Mouse (Mus musculus) embryonic facial prominence, embryonic 10.5 days (tissue): ENCODE data around the gene Tbc1d14. TPM values are rescaled to one million over a fixed set of nuclear protein-coding genes. Genes with fewer than 3 reads are reported as not detected.

ENCODE experiments used
- DNase-seq: peaks from one replicate; pipeline ENCODE4 v3.0.0-alpha.2; 2017; ENCODE audit warnings: low spot score
- H3K27ac ChIP-seq: fragments of 300-500 bp; sonication (generic); replicated peaks from 2 replicates; pipeline ENCODE4 v1.5.1; 2016; ENCODE audit warnings: mild to moderate bottlenecking
- H3K27me3 ChIP-seq: fragments of 300-500 bp; sonication (generic); replicated peaks from 2 replicates; pipeline ENCODE4 v1.6.1; 2016; ENCODE audit warnings: low read depth, mild to moderate bottlenecking; ENCODE audit not compliant: poor library complexity, severe bottlenecking
- H3K36me3 ChIP-seq: fragments of 300-500 bp; sonication (generic); replicated peaks from 2 replicates; pipeline ENCODE4 v1.6.1; 2016; ENCODE audit warnings: mild to moderate bottlenecking, moderate library complexity
- H3K4me1 ChIP-seq: fragments of 300-500 bp; sonication (generic); 2 replicates; pipeline ENCODE4 v1.6.1; 2016
- H3K4me3 ChIP-seq: fragments of 300-500 bp; sonication (generic); 2 replicates; pipeline ENCODE4 v1.5.1; 2016; ENCODE audit warnings: mild to moderate bottlenecking, moderate library complexity
- H3K9me3 ChIP-seq: fragments of 300-500 bp; sonication (generic); 2 replicates; pipeline ENCODE4 v1.6.1; 2016; ENCODE audit warnings: mild to moderate bottlenecking
- WGBS: fragments of 180-500 bp; shearing (Covaris S2); methylation state at CpG from one replicate; pipeline ENCODE4 v1.1.7; 2016; 5-methylcytosine and 5-hydroxymethylcytosine counted together
- polyA plus RNA-seq: library from polyadenylated mRNA; unstranded; fragments of >200 nt; fragmentation: Nextera tagmentation; extraction: Ambion mirVana; gene quantifications from 2 replicates; pipeline ENCODE4 v1.2.1, GENCODE M21; 2016

Gene Tbc1d14
- polyA plus RNA-seq, 1 experiment from 2014 or later: 39.9 TPM

GRCm38 (mm10) chr5:36597653-36598052 is 4.6 kb upstream of the Tbc1d14 start:
- WGBS: 34% methylated on average over 4 of the region's 4 CpGs
- Histone ChIP-seq H3K27me3 (no peaks in the 10 kb centered on the region), H3K27ac (no peak overlapping the region), H3K36me3 (peaks cover 47% of the 10 kb centered on the region), H3K9me3 (no peaks in the 10 kb centered on the region), H3K4me1 (0 out of 2 replicates have a peak, but pooled peaks cover 4% of the 10 kb centered on the region), H3K4me3 (no peak overlapping the region)
- DNase-seq: no peak

- H3K36me3 ChIP-seq: peaks cover 33% of the 10 kb centered on the region
- 80% methylated on average over 5 of the region's 5 CpGs for WGBS
- no peak for DNase-seq
- 0 out of 2 replicates have a peak, but pooled peaks cover 4% of the 10 kb centered on the region for H3K4me1 ChIP-seq
- H3K27me3 ChIP-seq: no peaks in the 10 kb centered on the region
- no peak overlapping the region for H3K4me3 ChIP-seq
- no peak overlapping the region for H3K27ac ChIP-seq
- no peaks in the 10 kb centered on the region for H3K9me3 ChIP-seq
Observed at GRCm38 (mm10) chr5:36596225-36596624, 3.1 kb upstream of the Tbc1d14 start.

GRCm38 (mm10) chr5:36595115-36595514 is 2.0 kb upstream of the Tbc1d14 start:
- WGBS: 29% methylated on average over 3 of the region's 3 CpGs
- DNase-seq: no peak
- no peak overlapping the region for H3K27ac ChIP-seq
- H3K4me1 ChIP-seq: 0 out of 2 replicates have a peak, but pooled peaks cover 4% of the 10 kb centered on the region
- peaks cover 22% of the 10 kb centered on the region for H3K36me3 ChIP-seq
- H3K27me3 ChIP-seq: no peaks in the 10 kb centered on the region
- H3K9me3 ChIP-seq: no peaks in the 10 kb centered on the region
- H3K4me3 ChIP-seq: no peak overlapping the region

GRCm38 (mm10) chr5:36594344-36594743 is 1.3 kb upstream of the Tbc1d14 start:
- no peak overlapping the region for H3K4me3 ChIP-seq
- DNase-seq: no peak
- H3K9me3 ChIP-seq: no peaks in the 10 kb centered on the region
- H3K36me3 ChIP-seq: peaks cover 14% of the 10 kb centered on the region
- H3K27ac ChIP-seq: no peak overlapping the region
- WGBS: 86% methylated on average over 3 of the region's 3 CpGs
- no peaks in the 10 kb centered on the region for H3K27me3 ChIP-seq
- H3K4me1 ChIP-seq: 0 out of 2 replicates have a peak, but pooled peaks cover 4% of the 10 kb centered on the region

- WGBS: 68% methylated on average over 5 of the region's 5 CpGs
- no peaks in the 10 kb centered on the region for H3K27me3 ChIP-seq
- H3K27ac ChIP-seq: no peak overlapping the region
- DNase-seq: no peak
- no peaks in the 10 kb centered on the region for H3K9me3 ChIP-seq
- H3K4me3 ChIP-seq: no peak overlapping the region
- H3K4me1 ChIP-seq: 0 out of 2 replicates have a peak, but pooled peaks cover 4% of the 10 kb centered on the region
- no peaks in the 10 kb centered on the region for H3K36me3 ChIP-seq
Observed at GRCm38 (mm10) chr5:36590499-36590920, 2.6 kb downstream of the Tbc1d14 start.

GRCm38 (mm10) chr5:36584299-36584698 is 8.8 kb downstream of the Tbc1d14 start:
- DNase-seq: no peak
- Histone ChIP-seq H3K36me3 (no peaks in the 10 kb centered on the region), H3K4me3 (no peak overlapping the region), H3K9me3 (no peaks in the 10 kb centered on the region), H3K27ac (no peak overlapping the region), H3K27me3 (no peaks in the 10 kb centered on the region; the same call in 1 of the 2 replicates), H3K4me1 (peaks cover 25% of the 10 kb centered on the region)
- 73% methylated on average over 6 of the region's 6 CpGs for WGBS

GRCm38 (mm10) chr5:36581924-36582642 is 11.0 kb downstream of the Tbc1d14 start:
- Histone ChIP-seq H3K36me3 (no peaks in the 10 kb centered on the region), H3K9me3 (no peaks in the 10 kb centered on the region), H3K4me1 (peaks cover 25% of the 10 kb centered on the region), H3K27ac (peak overlapping the region; percentile 89), H3K4me3 (peak overlapping the region; percentile 69), H3K27me3 (no peaks in the 10 kb centered on the region; the same call in 1 of the 2 replicates)
- 2% methylated on average over 54 of the region's 54 CpGs for WGBS
- peak; percentile 100 for DNase-seq

GRCm38 (mm10) chr5:36581259-36581923 is 11.7 kb downstream of the Tbc1d14 start:
- peak overlapping the region; percentile 69 for H3K4me3 ChIP-seq
- DNase-seq: no peak
- H3K36me3 ChIP-seq: no peaks in the 10 kb centered on the region
- H3K27ac ChIP-seq: peak overlapping the region; percentile 89
- no peaks in the 10 kb centered on the region; the same call in 1 of the 2 replicates for H3K27me3 ChIP-seq
- 1% methylated on average over 40 of the region's 40 CpGs for WGBS
- H3K9me3 ChIP-seq: no peaks in the 10 kb centered on the region
- peaks cover 25% of the 10 kb centered on the region for H3K4me1 ChIP-seq

- Histone ChIP-seq H3K27me3 (no peaks in the 10 kb centered on the region; the same call in 1 of the 2 replicates), H3K9me3 (no peaks in the 10 kb centered on the region), H3K27ac (no peak overlapping the region), H3K4me1 (peaks cover 29% of the 10 kb centered on the region), H3K36me3 (no peaks in the 10 kb centered on the region), H3K4me3 (no peak overlapping the region)
- 73% methylated on average over 7 of the region's 7 CpGs for WGBS
- no peak for DNase-seq
Observed at GRCm38 (mm10) chr5:36579967-36580366, 13.1 kb downstream of the Tbc1d14 start.

GRCm38 (mm10) chr5:36578982-36579381 is 14.1 kb downstream of the Tbc1d14 start:
- H3K4me1 ChIP-seq: peaks cover 39% of the 10 kb centered on the region
- 90% methylated on average over 2 of the region's 2 CpGs for WGBS

GRCm38 (mm10) chr5:36576457-36576856 is 16.6 kb downstream of the Tbc1d14 start:
- no peak overlapping the region for H3K27ac ChIP-seq
- no peak overlapping the region for H3K4me3 ChIP-seq
- no peaks in the 10 kb centered on the region; the same call in 1 of the 2 replicates for H3K27me3 ChIP-seq
- H3K4me1 ChIP-seq: peaks cover 44% of the 10 kb centered on the region
- no peak for DNase-seq
- H3K9me3 ChIP-seq: no peaks in the 10 kb centered on the region
- H3K36me3 ChIP-seq: peaks cover 4% of the 10 kb centered on the region
- WGBS: 93% methylated on average over 3 of the region's 3 CpGs

More at GRCm38 (mm10) chr5:36578982-36579381, 14.1 kb downstream of the Tbc1d14 start:
- Histone ChIP-seq H3K36me3 (no peaks in the 10 kb centered on the region), H3K4me3 (no peak overlapping the region), H3K27me3 (no peaks in the 10 kb centered on the region; the same call in 1 of the 2 replicates), H3K9me3 (no peaks in the 10 kb centered on the region), H3K27ac (no peak overlapping the region)
- DNase-seq: no peak

GRCm38 (mm10) chr5:36575745-36576144 is 17.3 kb downstream of the Tbc1d14 start:
- Histone ChIP-seq H3K27me3 (no peaks in the 10 kb centered on the region; the same call in 1 of the 2 replicates), H3K4me1 (peaks cover 36% of the 10 kb centered on the region), H3K36me3 (peaks cover 11% of the 10 kb centered on the region), H3K4me3 (no peak overlapping the region), H3K27ac (no peak overlapping the region), H3K9me3 (no peaks in the 10 kb centered on the region)
- WGBS: 90% methylated on average over 1 of the region's 1 CpGs
- DNase-seq: no peak
